Mouse (Mus musculus) spleen, adult 2 months (tissue): Measurements from ENCODE around the gene C130026I21Rik.
"Not testable (repeated sequence)": the region's sequence is repeated elsewhere in the genome, so short reads cannot be mapped to it uniquely, and the experiment has no call there.

Experiments used
- CTCF ChIP-seq: fragments of 200-500 bp; IDR thresholded peaks from 2 replicates; pipeline ENCODE4 v1.5.1; 2011; ENCODE audit warnings: mild to moderate bottlenecking, inconsistent platforms; ENCODE audit not compliant: insufficient read depth, insufficient read length, insufficient replicate concordance; ENCODE audit errors: extremely low read depth
- POLR2A ChIP-seq: fragments of 200-500 bp; IDR thresholded peaks from 2 replicates; pipeline ENCODE4 v1.6.1; 2011; ENCODE audit warnings: low read depth, low read length, inconsistent platforms

- TF ChIP-seq CTCF, POLR2A: not testable (repeated sequence)
Measured at GRCm38 (mm10) chr1:85092169-85092568, 178.2 kb downstream of the C130026I21Rik start.
